Mouse (Mus musculus): ENCODE data around the gene Calhm1.

DNA sequence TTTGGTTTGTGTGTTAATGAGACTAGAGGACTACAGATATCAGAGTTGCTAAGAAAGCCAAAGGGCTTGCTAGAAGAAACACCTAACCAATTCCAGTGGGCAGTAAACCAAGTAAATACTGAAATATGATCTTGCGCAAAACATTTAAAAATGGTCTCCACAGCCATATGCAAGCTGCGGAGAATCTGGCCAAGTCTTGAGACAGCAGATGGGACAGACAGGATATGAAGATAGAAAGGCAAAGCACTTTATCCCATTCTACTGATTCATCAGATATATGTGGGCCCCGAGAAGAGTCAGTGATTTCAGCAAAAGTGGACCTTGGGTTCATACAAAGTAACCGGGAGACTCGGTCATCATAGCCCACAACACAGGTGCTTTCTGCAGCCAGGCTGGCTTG is 48.1 kb upstream of the Calhm1 start:
- TF ChIP-seq CTCF (IDR thresholded peaks at IDR 0.05; ENCODE audit: extremely low read depth, insufficient read depth, low read length) (no peak), POLR2A (IDR thresholded peaks at IDR 0.05; ENCODE audit: extremely low read depth, insufficient read depth, low read length) (no peak)

Data from cortical plate, adult 2 months (tissue).